Mouse (Mus musculus): ENCODE results near the gene Nfkb1. TPM values are rescaled to one million over a fixed set of nuclear protein-coding genes. Genes with fewer than 3 reads are reported as not detected.

Nfkb1 gene
- polyA plus RNA-seq, 1 experiment from 2014 or later, result 23.5 TPM

- Histone ChIP-seq H3K27me3 (ENCODE audit: control insufficient read depth, insufficient read depth, low read length) (no peaks in the 10 kb centered on the region), H3K4me1 (ENCODE audit: control insufficient read depth in 2 of 2, insufficient read depth in 2 of 2, low read length in 2 of 2) (peaks cover 17 to 77% of the 10 kb centered on the region in 2 experiments), H3K9ac (ENCODE audit: low read length) (no peak overlapping the region), H3K36me3 (ENCODE audit: control insufficient read depth, insufficient read depth, low read length) (no peaks in the 10 kb centered on the region), H3K9me3 (ENCODE audit: control insufficient read depth, low read length) (no peaks in the 10 kb centered on the region), H3K27ac (replicated peaks in 1 of 2; ENCODE audit: control insufficient read depth in 1 of 2, insufficient read depth in 1 of 2, low read depth in 2 of 2, low read length in 2 of 2) (no peak overlapping the region), H3K4me3 (ENCODE audit: control insufficient read depth in 1 of 2, insufficient read depth in 1 of 2, low read depth in 1 of 2, low read length in 2 of 2) (no peak overlapping the region), H3K4me2 (ENCODE audit: low read length) (no peak overlapping the region)
- no peak for ATAC-seq (ENCODE audit: insufficient number of reproducible peaks, insufficient read depth, low FRiP score, low read depth)
- 26% methylated on average over 5 of the region's 5 CpGs for WGBS
Measured at GRCm38 (mm10) chr3:135677064-135677463, 14.3 kb downstream of the Nfkb1 start.

- H3K4me1 ChIP-seq (ENCODE audit: control insufficient read depth in 2 of 2, insufficient read depth in 2 of 2, low read length in 2 of 2), result peaks cover 15 to 70% of the 10 kb centered on the region in 2 experiments
- no peaks in the 10 kb centered on the region for H3K36me3 ChIP-seq (ENCODE audit: control insufficient read depth, insufficient read depth, low read length)
- H3K27me3 ChIP-seq (ENCODE audit: control insufficient read depth, insufficient read depth, low read length), result no peaks in the 10 kb centered on the region
- H3K9ac ChIP-seq (ENCODE audit: low read length), result no peak overlapping the region
- 86% methylated on average over 2 of the region's 2 CpGs for WGBS
- H3K4me3 ChIP-seq (ENCODE audit: control insufficient read depth in 1 of 2, insufficient read depth in 1 of 2, low read depth in 1 of 2, low read length in 2 of 2), result no peak overlapping the region
- H3K27ac ChIP-seq (replicated peaks in 1 of 2; ENCODE audit: control insufficient read depth in 1 of 2, insufficient read depth in 1 of 2, low read depth in 2 of 2, low read length in 2 of 2), result no peak overlapping the region
- no peak for ATAC-seq (ENCODE audit: insufficient number of reproducible peaks, insufficient read depth, low FRiP score, low read depth)
- H3K4me2 ChIP-seq (ENCODE audit: low read length), result no peak overlapping the region
- no peaks in the 10 kb centered on the region for H3K9me3 ChIP-seq (ENCODE audit: control insufficient read depth, low read length)
Measured at GRCm38 (mm10) chr3:135676364-135676763, 15.0 kb downstream of the Nfkb1 start.

GRCm38 (mm10) chr3:135675480-135675879 lies 15.9 kb downstream of the Nfkb1 start:
- 77% methylated on average over 5 of the region's 5 CpGs for WGBS
- Histone ChIP-seq H3K36me3 (ENCODE audit: control insufficient read depth, insufficient read depth, low read length) (no peaks in the 10 kb centered on the region), H3K4me3 (ENCODE audit: control insufficient read depth in 1 of 2, insufficient read depth in 1 of 2, low read depth in 1 of 2, low read length in 2 of 2) (no peak overlapping the region), H3K4me1 (ENCODE audit: control insufficient read depth in 2 of 2, insufficient read depth in 2 of 2, low read length in 2 of 2) (peaks cover 14 to 69% of the 10 kb centered on the region in 2 experiments), H3K9ac (ENCODE audit: low read length) (no peak overlapping the region), H3K4me2 (ENCODE audit: low read length) (no peak overlapping the region), H3K9me3 (ENCODE audit: control insufficient read depth, low read length) (no peaks in the 10 kb centered on the region), H3K27me3 (ENCODE audit: control insufficient read depth, insufficient read depth, low read length) (no peaks in the 10 kb centered on the region), H3K27ac (replicated peaks in 1 of 2; ENCODE audit: control insufficient read depth in 1 of 2, insufficient read depth in 1 of 2, low read depth in 2 of 2, low read length in 2 of 2) (no peak overlapping the region)
- ATAC-seq (ENCODE audit: insufficient number of reproducible peaks, insufficient read depth, low FRiP score, low read depth), result no peak

- Histone ChIP-seq H3K4me3 (ENCODE audit: control insufficient read depth in 1 of 2, insufficient read depth in 1 of 2, low read depth in 1 of 2, low read length in 2 of 2) (no peak overlapping the region), H3K9me3 (ENCODE audit: control insufficient read depth, low read length) (no peaks in the 10 kb centered on the region), H3K9ac (ENCODE audit: low read length) (no peak overlapping the region), H3K27me3 (ENCODE audit: control insufficient read depth, insufficient read depth, low read length) (no peaks in the 10 kb centered on the region), H3K36me3 (ENCODE audit: control insufficient read depth, insufficient read depth, low read length) (no peaks in the 10 kb centered on the region), H3K27ac (replicated peaks in 1 of 2; ENCODE audit: control insufficient read depth in 1 of 2, insufficient read depth in 1 of 2, low read depth in 2 of 2, low read length in 2 of 2) (peak overlapping the region; percentile 2 to 12; a peak in 1 of 4 replicates), H3K4me2 (ENCODE audit: low read length) (no peak overlapping the region), H3K4me1 (ENCODE audit: control insufficient read depth in 2 of 2, insufficient read depth in 2 of 2, low read length in 2 of 2) (peaks cover 14 to 63% of the 10 kb centered on the region in 2 experiments)
- no peak for ATAC-seq (ENCODE audit: insufficient number of reproducible peaks, insufficient read depth, low FRiP score, low read depth)
- WGBS, result 49% methylated on average over 13 of the region's 13 CpGs
Measured at GRCm38 (mm10) chr3:135674716-135675392, 16.5 kb downstream of the Nfkb1 start.

- ATAC-seq (ENCODE audit: insufficient number of reproducible peaks, insufficient read depth, low FRiP score, low read depth), result no peak
- no peaks in the 10 kb centered on the region; the same call in 1 of the 2 replicates for H3K36me3 ChIP-seq (ENCODE audit: control insufficient read depth, insufficient read depth, low read length)
- H3K4me3 ChIP-seq (ENCODE audit: control insufficient read depth in 1 of 2, insufficient read depth in 1 of 2, low read depth in 1 of 2, low read length in 2 of 2), result no peak overlapping the region
- H3K4me2 ChIP-seq (ENCODE audit: low read length), result peak overlapping the region; percentile 36
- H3K4me1 ChIP-seq (ENCODE audit: control insufficient read depth in 2 of 2, insufficient read depth in 2 of 2, low read length in 2 of 2), result peaks cover 11 to 56% of the 10 kb centered on the region in 2 experiments
- WGBS, result 18% methylated on average over 7 of the region's 7 CpGs
- H3K9me3 ChIP-seq (ENCODE audit: control insufficient read depth, low read length), result peaks cover 4% of the 10 kb centered on the region; the same call in 1 of the 2 replicates
- H3K27ac ChIP-seq (replicated peaks in 1 of 2; ENCODE audit: control insufficient read depth in 1 of 2, insufficient read depth in 1 of 2, low read depth in 2 of 2, low read length in 2 of 2), result peak overlapping the region in 1 of 2 experiments; percentile 34; a peak in 2 of 4 replicates
- H3K27me3 ChIP-seq (ENCODE audit: control insufficient read depth, insufficient read depth, low read length), result no peaks in the 10 kb centered on the region
- H3K9ac ChIP-seq (ENCODE audit: low read length), result no peak overlapping the region
Measured at GRCm38 (mm10) chr3:135673695-135674094, 17.7 kb downstream of the Nfkb1 start.

DNA sequence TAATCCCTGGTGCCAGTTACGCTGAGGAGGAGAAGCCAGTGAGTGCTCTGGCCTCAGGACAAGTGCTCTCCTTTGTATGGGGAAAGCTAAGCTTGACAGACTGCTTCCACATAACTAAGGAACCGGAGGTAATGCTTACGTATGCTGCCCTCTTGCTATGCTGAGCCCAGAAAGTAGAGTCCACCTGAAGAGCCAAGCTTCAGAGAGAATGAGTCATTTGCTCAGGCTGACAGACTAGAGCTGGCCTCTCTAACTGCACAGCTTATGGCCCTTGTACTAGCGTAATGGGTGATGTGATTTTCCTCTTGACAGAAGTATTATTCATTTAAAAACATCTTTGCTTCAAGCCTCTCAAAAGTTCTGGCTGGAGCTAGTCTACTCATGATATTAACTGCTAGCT lies 18.3 kb downstream of the Nfkb1 start:
- peaks cover 3% of the 10 kb centered on the region; the same call in 1 of the 2 replicates for H3K36me3 ChIP-seq (ENCODE audit: control insufficient read depth, insufficient read depth, low read length)
- peaks cover 4% of the 10 kb centered on the region; the same call in 1 of the 2 replicates for H3K9me3 ChIP-seq (ENCODE audit: control insufficient read depth, low read length)
- no peak for ATAC-seq (ENCODE audit: insufficient number of reproducible peaks, insufficient read depth, low FRiP score, low read depth)
- WGBS, result 87% methylated on average over 4 of the region's 4 CpGs
- H3K4me2 ChIP-seq (ENCODE audit: low read length), result no peak overlapping the region
- H3K4me1 ChIP-seq (ENCODE audit: control insufficient read depth in 2 of 2, insufficient read depth in 2 of 2, low read length in 2 of 2), result peaks cover 11 to 50% of the 10 kb centered on the region in 2 experiments
- H3K27ac ChIP-seq (replicated peaks in 1 of 2; ENCODE audit: control insufficient read depth in 1 of 2, insufficient read depth in 1 of 2, low read depth in 2 of 2, low read length in 2 of 2), result no peak overlapping the region
- H3K9ac ChIP-seq (ENCODE audit: low read length), result no peak overlapping the region
- H3K27me3 ChIP-seq (ENCODE audit: control insufficient read depth, insufficient read depth, low read length), result no peaks in the 10 kb centered on the region
- no peak overlapping the region for H3K4me3 ChIP-seq (ENCODE audit: control insufficient read depth in 1 of 2, insufficient read depth in 1 of 2, low read depth in 1 of 2, low read length in 2 of 2)

GRCm38 (mm10) chr3:135672135-135672534 lies 19.2 kb downstream of the Nfkb1 start:
- Histone ChIP-seq H3K27me3 (ENCODE audit: control insufficient read depth, insufficient read depth, low read length) (no peaks in the 10 kb centered on the region), H3K9me3 (ENCODE audit: control insufficient read depth, low read length) (peaks cover 4% of the 10 kb centered on the region; the same call in 1 of the 2 replicates), H3K4me3 (ENCODE audit: control insufficient read depth in 1 of 2, insufficient read depth in 1 of 2, low read depth in 1 of 2, low read length in 2 of 2) (no peak overlapping the region), H3K4me2 (ENCODE audit: low read length) (no peak overlapping the region), H3K27ac (replicated peaks in 1 of 2; ENCODE audit: control insufficient read depth in 1 of 2, insufficient read depth in 1 of 2, low read depth in 2 of 2, low read length in 2 of 2) (no peak overlapping the region), H3K36me3 (ENCODE audit: control insufficient read depth, insufficient read depth, low read length) (peaks cover 12% of the 10 kb centered on the region), H3K4me1 (ENCODE audit: control insufficient read depth in 2 of 2, insufficient read depth in 2 of 2, low read length in 2 of 2) (peaks cover 11 to 44% of the 10 kb centered on the region in 2 experiments), H3K9ac (ENCODE audit: low read length) (no peak overlapping the region)
- no peak for ATAC-seq (ENCODE audit: insufficient number of reproducible peaks, insufficient read depth, low FRiP score, low read depth)
- 91% methylated on average over 5 of the region's 5 CpGs for WGBS
